Mouse (Mus musculus) cerebellum, adult 8-10 months (tissue): ENCODE measurements at regions not wholly inside any gene's neighbourhood (a gene's known extent, or its start where the extent isn't known, plus 50 kb on each side); places are given as distances from the start of the nearest gene placed in this dataset.

Source experiments
- DNase-seq: peaks from one replicate; pipeline ENCODE4 v3.0.0; 2022

GRCm38 (mm10) chr16:61546043-61546442 is 940.7 kb upstream of the Epha6 start:
- peak; percentile 41 for DNase-seq

GRCm38 (mm10) chr16:61534775-61535174 is 929.4 kb upstream of the Epha6 start:
- no peak for DNase-seq
